Mouse (Mus musculus) lung, embryonic 16.5 days (tissue): ENCODE results near the gene Ccin. TPM values are rescaled to one million over a fixed set of nuclear protein-coding genes. Genes with fewer than 3 reads are reported as not detected.
A peak's percentile ranks its signal among the peaks of the same experiment; 100 is the strongest.

Experiments
- ATAC-seq: fragments of 200-750 bp; cut with Nextera tagmentation; 2 replicates; pipeline ENCODE4 v1.8.0; 2017; ENCODE audit warnings: low read depth, mild to moderate bottlenecking, moderate library complexity
- H3K27ac ChIP-seq: fragments of 300-500 bp; sonication (generic); 2 replicates; pipeline ENCODE4 v1.5.1; 2014; ENCODE audit warnings: mild to moderate bottlenecking, control low read depth, low read length
- H3K27me3 ChIP-seq: fragments of 300-500 bp; sonication (generic); 2 replicates; pipeline ENCODE4 v1.6.1; 2014; ENCODE audit warnings: low read depth, low read length, mixed read lengths; ENCODE audit not compliant: control insufficient read depth, insufficient read depth
- H3K36me3 ChIP-seq: fragments of 300-500 bp; sonication (generic); 2 replicates; pipeline ENCODE4 v1.6.1; 2014; ENCODE audit warnings: low read length; ENCODE audit not compliant: control insufficient read depth, insufficient read depth
- H3K4me1 ChIP-seq: fragments of 300-500 bp; sonication (generic); replicated peaks from 2 replicates; pipeline ENCODE4 v1.6.1; 2014; ENCODE audit warnings: low read length, mixed read lengths; ENCODE audit not compliant: control insufficient read depth, insufficient read depth
- H3K4me2 ChIP-seq: fragments of 300-500 bp; sonication (generic); 2 replicates; pipeline ENCODE4 v1.6.1; 2014; ENCODE audit warnings: low read depth, low read length, control low read depth
- H3K4me3 ChIP-seq: fragments of 300-500 bp; sonication (generic); 2 replicates; pipeline ENCODE4 v1.5.1; 2014; ENCODE audit warnings: mild to moderate bottlenecking, low read length, control low read depth
- H3K9ac ChIP-seq: fragments of 300-500 bp; sonication (generic); 2 replicates; pipeline ENCODE4 v1.6.1; 2014; ENCODE audit warnings: low read length, control low read depth
- H3K9me3 ChIP-seq: fragments of 300-500 bp; sonication (generic); 2 replicates; pipeline ENCODE4 v1.6.1; 2016; ENCODE audit warnings: low read length; ENCODE audit not compliant: control insufficient read depth
- WGBS: fragments of 180-500 bp; shearing (Covaris S2); extraction: QIAGEN DNeasy Blood & Tissue Kit; methylation state at CpG from one replicate; pipeline ENCODE4 v1.1.7; 2014; 5-methylcytosine and 5-hydroxymethylcytosine counted together
- polyA plus RNA-seq: library from polyadenylated mRNA; unstranded; fragments of >200 nt; fragmentation: Nextera tagmentation; extraction: Ambion mirVana; gene quantifications from 2 replicates; pipeline ENCODE4 v1.2.1, GENCODE M21; 2015

Gene Ccin
- polyA plus RNA-seq, 1 experiment from 2014 or later, result not detected

DNA sequence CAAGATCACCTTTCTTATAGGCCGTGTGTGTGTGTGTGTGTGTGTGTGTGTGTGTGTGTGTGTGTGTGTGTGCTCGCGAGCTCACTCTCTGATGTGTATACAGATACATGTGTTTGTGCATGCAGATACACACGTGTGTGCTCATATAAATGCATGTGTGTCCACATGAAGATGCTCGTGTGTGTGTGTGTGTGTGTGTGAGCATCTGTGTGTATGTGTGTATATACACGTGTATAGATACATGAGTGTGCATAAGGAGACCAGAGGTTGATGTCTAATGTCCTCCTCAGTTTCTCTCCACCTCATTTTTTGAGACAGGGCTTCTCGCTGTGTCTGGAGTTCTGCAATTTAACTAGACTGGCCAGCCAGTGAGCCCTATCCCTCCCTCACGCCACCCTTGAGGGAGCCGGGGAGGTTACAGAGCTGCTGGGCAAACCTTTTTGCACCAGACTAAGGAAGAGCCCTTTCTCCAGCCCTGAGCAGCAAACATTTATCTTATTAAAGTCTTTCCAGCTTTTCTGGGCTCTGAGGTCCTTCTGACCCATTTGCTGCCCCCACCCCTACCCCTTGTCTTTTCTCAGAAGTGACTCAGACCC, 11.6 kb upstream of the Ccin start:
- no peaks in the 10 kb centered on the region for H3K27me3 ChIP-seq
- no peaks in the 10 kb centered on the region for H3K9me3 ChIP-seq
- 49% methylated on average over 9 of the region's 9 CpGs for WGBS
- H3K9ac ChIP-seq, result peak overlapping the region; percentile 49
- H3K36me3 ChIP-seq, result no peaks in the 10 kb centered on the region
- no peak overlapping the region; the same call in 1 of the 2 replicates for H3K4me3 ChIP-seq
- peak overlapping the region; percentile 48 for H3K4me2 ChIP-seq
- H3K27ac ChIP-seq, result peak overlapping the region; percentile 88
- peak; percentile 29 for ATAC-seq
- H3K4me1 ChIP-seq, result peaks cover 15% of the 10 kb centered on the region

DNA sequence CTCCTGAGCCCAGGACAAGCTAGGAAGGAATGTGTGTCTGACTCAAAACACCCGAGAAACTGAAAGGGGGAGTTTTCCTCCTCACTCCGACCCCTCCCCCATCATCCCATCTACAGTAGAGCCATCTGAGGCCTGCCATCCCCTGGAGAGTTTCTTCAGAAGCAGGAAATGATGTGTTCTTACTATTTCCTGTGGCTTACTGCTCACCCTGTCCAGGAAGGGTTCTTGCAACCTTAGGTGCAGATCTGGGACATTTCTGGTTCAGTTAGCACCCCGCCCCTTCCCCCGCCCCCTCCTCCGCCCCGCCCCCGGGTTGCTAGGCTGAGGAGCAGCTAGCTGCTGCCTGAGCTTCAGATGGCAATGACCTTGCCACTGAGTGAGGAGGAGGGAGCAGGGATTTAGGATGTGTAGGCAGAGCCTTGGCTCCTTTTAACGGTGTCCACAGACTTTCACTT, 11.1 kb upstream of the Ccin start:
- 3% methylated on average over 8 of the region's 8 CpGs for WGBS
- Histone ChIP-seq H3K9me3 (no peaks in the 10 kb centered on the region), H3K36me3 (no peaks in the 10 kb centered on the region), H3K4me2 (peak overlapping the region; percentile 48), H3K27me3 (no peaks in the 10 kb centered on the region), H3K9ac (peak overlapping the region; percentile 49), H3K4me3 (no peak overlapping the region; the same call in 1 of the 2 replicates), H3K4me1 (peaks cover 15% of the 10 kb centered on the region), H3K27ac (peak overlapping the region; percentile 88)
- peak; percentile 86 for ATAC-seq

DNA sequence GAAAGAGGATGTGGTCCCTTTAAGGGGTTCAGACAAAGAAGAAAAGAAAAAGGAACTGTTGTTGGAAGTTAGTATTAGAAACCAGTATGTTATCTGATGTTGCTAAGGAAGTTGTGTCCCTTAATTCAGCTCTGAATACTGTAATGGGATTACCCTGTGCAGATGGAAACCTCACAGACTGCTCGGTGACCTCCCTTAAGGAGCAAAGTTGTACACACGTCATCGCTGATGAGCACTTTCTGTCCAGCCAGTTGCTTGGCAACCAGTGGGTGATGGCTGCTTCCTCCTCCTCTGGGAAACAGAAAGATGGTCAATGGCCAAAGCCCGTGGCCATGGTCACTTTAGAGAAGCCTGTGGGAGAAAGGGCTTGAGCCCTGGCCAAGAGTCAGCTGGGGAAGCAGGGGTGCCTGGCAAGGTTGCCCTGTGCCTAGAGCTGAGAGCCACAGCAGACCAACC, 9.7 kb upstream of the Ccin start:
- no peak for ATAC-seq
- 47% methylated on average over 4 of the region's 4 CpGs for WGBS

DNA sequence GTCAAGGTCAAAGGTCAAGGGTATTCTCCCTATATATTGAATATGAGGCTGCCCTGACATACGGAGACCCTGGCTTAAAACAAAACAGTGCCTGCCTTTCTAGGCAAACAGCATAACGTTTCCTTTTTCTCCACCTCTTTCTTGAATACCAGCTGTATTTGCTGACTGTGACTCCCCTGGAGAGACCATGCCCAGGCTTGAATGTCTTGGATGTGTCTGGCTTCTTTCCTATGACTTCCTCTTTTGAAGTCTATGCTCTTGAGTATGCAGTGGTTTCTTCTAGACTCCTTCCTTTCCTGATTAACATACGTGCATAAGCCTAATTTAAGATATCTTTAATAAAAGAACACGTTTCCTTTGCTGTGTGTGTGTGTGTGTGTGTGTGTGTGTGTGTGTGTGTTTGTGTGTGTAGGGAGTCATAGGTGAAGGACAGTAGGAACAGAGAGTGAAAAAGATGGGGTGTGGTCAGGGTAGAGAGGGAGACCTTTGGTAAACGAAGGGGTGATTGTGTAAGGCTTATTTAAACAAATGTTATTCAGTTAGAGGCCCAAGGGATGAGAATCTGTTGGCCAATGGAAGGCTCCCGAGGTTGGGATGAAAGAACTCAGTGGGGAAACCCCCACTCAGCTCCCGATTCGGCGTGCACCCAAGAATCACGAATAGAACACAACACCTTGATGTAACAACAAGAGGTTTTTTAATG, 8.2 kb upstream of the Ccin start:
- no peak overlapping the region for H3K4me3 ChIP-seq
- H3K4me1 ChIP-seq, result peaks cover 28% of the 10 kb centered on the region
- H3K9ac ChIP-seq, result no peak overlapping the region
- no peaks in the 10 kb centered on the region for H3K9me3 ChIP-seq
- no peak for ATAC-seq
- H3K27ac ChIP-seq, result no peak overlapping the region
- H3K36me3 ChIP-seq, result no peaks in the 10 kb centered on the region
- WGBS, result 64% methylated on average over 10 of the region's 10 CpGs
- no peak overlapping the region for H3K4me2 ChIP-seq
- no peaks in the 10 kb centered on the region for H3K27me3 ChIP-seq

More for the DNA sequence above, 9.7 kb upstream of the Ccin start:
- H3K27ac ChIP-seq, result no peak overlapping the region
- no peak overlapping the region for H3K9ac ChIP-seq
- H3K4me1 ChIP-seq, result peaks cover 17% of the 10 kb centered on the region
- H3K27me3 ChIP-seq, result no peaks in the 10 kb centered on the region
- no peaks in the 10 kb centered on the region for H3K9me3 ChIP-seq
- H3K36me3 ChIP-seq, result no peaks in the 10 kb centered on the region
- no peak overlapping the region for H3K4me2 ChIP-seq
- H3K4me3 ChIP-seq, result no peak overlapping the region

DNA sequence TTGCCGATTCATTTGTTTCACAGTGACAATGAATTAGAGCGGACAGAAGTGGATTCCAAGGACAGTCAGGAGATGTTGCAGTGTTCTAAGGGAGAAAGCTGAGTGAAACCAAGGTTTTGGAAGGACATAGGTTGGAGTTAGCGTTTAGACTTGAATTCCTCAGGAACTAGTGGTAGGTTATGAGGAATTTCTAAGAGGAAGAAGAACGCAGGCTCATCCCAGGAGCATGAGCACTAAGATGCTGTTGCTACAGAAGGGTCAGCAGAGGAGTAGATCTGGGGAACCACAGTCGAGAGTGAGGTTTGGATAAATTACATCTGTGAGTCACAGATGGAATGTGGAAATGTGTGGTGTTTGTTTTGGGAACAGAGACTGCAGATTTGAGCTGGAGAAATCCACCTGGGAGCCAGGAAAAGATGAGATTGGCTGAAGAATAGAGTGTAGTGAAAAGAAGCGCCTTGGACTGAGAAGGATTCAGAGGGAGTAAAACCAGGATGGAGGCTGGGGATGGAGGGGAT, 7.0 kb upstream of the Ccin start:
- Histone ChIP-seq H3K9ac (no peak overlapping the region), H3K9me3 (no peaks in the 10 kb centered on the region), H3K36me3 (no peaks in the 10 kb centered on the region), H3K27me3 (no peaks in the 10 kb centered on the region), H3K4me2 (no peak overlapping the region), H3K27ac (no peak overlapping the region), H3K4me1 (peaks cover 28% of the 10 kb centered on the region), H3K4me3 (no peak overlapping the region)
- WGBS, result 70% methylated on average over 6 of the region's 6 CpGs
- ATAC-seq, result no peak

DNA sequence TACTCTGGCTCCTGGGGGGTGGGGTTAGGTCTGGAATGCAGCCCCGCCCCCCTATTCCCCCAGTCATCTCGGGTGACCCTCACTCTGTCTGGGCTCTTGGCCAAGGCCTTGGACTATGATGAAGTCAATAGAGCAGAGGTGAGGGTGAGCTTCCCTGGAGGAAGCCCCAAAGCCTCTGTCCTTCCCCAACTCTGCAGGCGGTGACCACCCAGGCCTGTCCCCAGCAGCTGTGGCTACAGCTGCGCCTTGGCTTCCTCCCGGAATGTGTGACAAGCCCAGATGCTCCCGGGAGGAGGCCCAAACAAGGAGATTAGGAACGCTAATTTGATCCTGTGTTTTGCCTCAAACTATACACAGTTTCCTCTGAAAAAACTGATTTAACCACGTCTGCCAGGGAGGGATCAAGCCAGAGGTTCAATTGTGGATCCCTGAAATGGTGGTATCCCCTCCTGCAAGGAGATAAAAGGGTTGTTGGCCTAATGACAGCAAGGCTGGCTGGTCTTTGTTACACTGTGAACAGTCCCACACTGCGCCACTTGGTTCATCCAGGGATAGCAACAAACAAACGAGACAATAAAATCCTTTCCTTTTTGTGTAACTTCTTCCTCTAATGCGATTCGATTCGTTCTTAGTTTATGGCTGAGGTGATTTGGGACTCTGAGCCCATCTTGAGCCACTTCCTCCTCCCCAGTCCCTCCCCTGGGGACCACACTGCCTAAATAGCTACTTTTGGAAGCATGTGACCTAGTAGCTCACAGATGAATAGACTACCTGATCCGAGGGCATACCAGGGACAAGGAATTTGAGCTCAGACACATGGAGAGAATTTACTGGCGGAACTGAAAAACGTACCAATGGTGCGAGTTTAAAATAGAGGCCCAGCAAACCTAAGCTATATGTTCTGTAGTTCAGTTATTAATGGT, 4.5 kb upstream of the Ccin start:
- Histone ChIP-seq H3K9ac (no peak overlapping the region), H3K27me3 (no peaks in the 10 kb centered on the region), H3K27ac (peak overlapping the region; percentile 83), H3K4me3 (no peak overlapping the region), H3K36me3 (no peaks in the 10 kb centered on the region), H3K4me1 (peaks cover 19% of the 10 kb centered on the region), H3K9me3 (no peaks in the 10 kb centered on the region), H3K4me2 (no peak overlapping the region)
- ATAC-seq, result peak; percentile 85
- WGBS, result 40% methylated on average over 17 of the region's 17 CpGs

DNA sequence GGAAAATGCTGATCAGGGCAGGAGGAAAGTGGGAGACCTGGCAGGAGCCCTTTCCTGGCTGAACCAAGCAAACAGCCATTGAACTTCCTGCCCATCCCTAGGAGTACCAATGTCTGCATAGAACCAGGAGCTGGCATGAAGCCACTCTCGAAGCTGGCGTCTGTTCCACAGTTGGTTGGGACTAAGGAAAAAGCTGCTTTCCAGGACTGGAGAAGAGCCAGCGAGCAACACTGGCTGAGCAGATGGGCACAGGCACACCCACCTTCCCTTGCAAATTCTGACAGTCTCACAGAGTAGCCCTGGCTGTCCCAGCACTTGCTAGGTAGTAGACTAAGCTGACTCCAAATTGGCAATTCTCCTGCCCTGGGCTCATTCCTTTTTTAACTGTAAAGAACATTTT, 3.5 kb upstream of the Ccin start:
- WGBS, result 53% methylated on average over 3 of the region's 3 CpGs
- Histone ChIP-seq H3K4me2 (no peak overlapping the region), H3K27me3 (no peaks in the 10 kb centered on the region), H3K9me3 (no peaks in the 10 kb centered on the region), H3K36me3 (no peaks in the 10 kb centered on the region), H3K4me3 (no peak overlapping the region), H3K9ac (no peak overlapping the region), H3K27ac (no peak overlapping the region), H3K4me1 (peaks cover 19% of the 10 kb centered on the region)
- no peak for ATAC-seq

DNA sequence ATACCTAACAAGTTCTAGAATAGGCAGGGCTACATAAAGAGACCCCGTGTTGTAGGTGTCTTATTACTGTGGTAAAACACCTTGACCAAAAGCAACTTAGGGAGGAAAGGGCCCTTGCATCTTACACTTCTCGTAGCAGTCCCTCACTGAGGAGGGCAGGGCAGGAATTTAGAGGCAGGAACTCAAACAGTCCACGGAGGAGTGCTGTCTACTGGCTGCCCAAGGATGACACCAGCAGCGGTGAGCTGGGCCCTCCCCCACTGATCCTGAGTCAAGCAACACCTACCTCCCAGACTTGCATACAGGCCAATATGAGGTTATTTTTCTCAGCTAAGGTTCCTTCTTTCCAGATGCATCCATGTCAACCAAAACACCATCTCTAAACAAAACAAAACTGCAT, 3.0 kb upstream of the Ccin start:
- Histone ChIP-seq H3K4me3 (no peak overlapping the region), H3K36me3 (no peaks in the 10 kb centered on the region), H3K27me3 (no peaks in the 10 kb centered on the region), H3K4me1 (peaks cover 19% of the 10 kb centered on the region), H3K9me3 (no peaks in the 10 kb centered on the region), H3K27ac (no peak overlapping the region), H3K4me2 (no peak overlapping the region), H3K9ac (no peak overlapping the region)
- ATAC-seq, result no peak
- 69% methylated on average over 4 of the region's 4 CpGs for WGBS

DNA sequence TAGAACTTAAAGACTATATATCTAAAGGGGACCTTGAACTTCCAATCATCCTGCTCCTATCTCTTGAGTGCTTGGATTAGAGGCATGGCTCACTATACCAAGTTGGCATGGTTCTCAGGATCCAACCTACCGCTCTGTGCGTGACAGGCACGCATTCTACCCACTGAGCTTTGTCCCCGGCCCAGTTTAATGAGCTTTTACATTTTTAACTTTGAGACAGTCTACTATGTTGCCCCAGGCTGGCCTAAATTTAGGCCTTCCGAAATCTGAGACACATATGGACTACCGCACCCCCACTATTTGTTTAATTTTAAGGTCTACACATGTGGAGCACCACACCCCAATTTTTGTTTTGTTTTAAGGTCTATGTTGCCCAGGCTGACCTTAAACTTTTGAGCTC, 2.4 kb upstream of the Ccin start:
- no peaks in the 10 kb centered on the region for H3K27me3 ChIP-seq
- 95% methylated on average over 6 of the region's 6 CpGs for WGBS
- H3K4me3 ChIP-seq, result no peak overlapping the region
- ATAC-seq, result no peak
- H3K36me3 ChIP-seq, result no peaks in the 10 kb centered on the region
- H3K4me1 ChIP-seq, result peaks cover 19% of the 10 kb centered on the region
- H3K27ac ChIP-seq, result no peak overlapping the region
- no peak overlapping the region for H3K4me2 ChIP-seq
- no peaks in the 10 kb centered on the region for H3K9me3 ChIP-seq
- no peak overlapping the region for H3K9ac ChIP-seq
